Mouse (Mus musculus) neural tube, embryonic 14.5 days (tissue): ENCODE results near the gene Mvd. TPM values are rescaled to one million over a fixed set of nuclear protein-coding genes. Genes with fewer than 3 reads are reported as not detected.

Experiments used
- ATAC-seq: fragments of 200-750 bp; cut with Nextera tagmentation; 2 replicates; pipeline ENCODE4 v1.8.0; 2017; ENCODE audit warnings: low read depth, mild to moderate bottlenecking, moderate TSS enrichment, moderate library complexity
- H3K27ac ChIP-seq: fragments of 300-500 bp; sonication (generic); 2 replicates; pipeline ENCODE4 v1.5.1; 2014; ENCODE audit warnings: low read depth, mild to moderate bottlenecking, control low read depth, low read length, moderate library complexity, mixed read lengths
- H3K27me3 ChIP-seq: fragments of 300-500 bp; sonication (generic); 2 replicates; pipeline ENCODE4 v1.6.1; 2014; ENCODE audit warnings: low read length; ENCODE audit not compliant: control insufficient read depth, insufficient read depth
- H3K36me3 ChIP-seq: fragments of 300-500 bp; sonication (generic); 2 replicates; pipeline ENCODE4 v1.6.1; 2014; ENCODE audit warnings: low read length, mixed read lengths; ENCODE audit not compliant: control insufficient read depth, insufficient read depth
- H3K4me1 ChIP-seq: fragments of 300-500 bp; sonication (generic); 2 replicates; pipeline ENCODE4 v1.6.1; 2014; ENCODE audit warnings: low read length; ENCODE audit not compliant: control insufficient read depth, insufficient read depth
- H3K4me2 ChIP-seq: fragments of 300-500 bp; sonication (generic); 2 replicates; pipeline ENCODE4 v1.6.1; 2014; ENCODE audit warnings: mild to moderate bottlenecking, low read depth, low read length, control low read depth
- H3K4me3 ChIP-seq: fragments of 300-500 bp; sonication (generic); 2 replicates; pipeline ENCODE4 v1.5.1; 2014; ENCODE audit warnings: low read depth, low read length, control low read depth, mixed read lengths
- H3K9ac ChIP-seq: fragments of 300-500 bp; sonication (generic); replicated peaks from 2 replicates; pipeline ENCODE4 v1.6.1; 2014; ENCODE audit warnings: low read depth, mild to moderate bottlenecking, control low read depth, low read length, mixed read lengths
- H3K9me3 ChIP-seq: fragments of 300-500 bp; sonication (generic); 2 replicates; pipeline ENCODE4 v1.6.1; 2016; ENCODE audit warnings: low read length; ENCODE audit not compliant: control insufficient read depth
- WGBS: fragments of 180-500 bp; shearing (Covaris S2); extraction: QIAGEN DNeasy Blood & Tissue Kit; methylation state at CpG from one replicate; pipeline ENCODE4 v1.1.7; 2014; 5-methylcytosine and 5-hydroxymethylcytosine counted together
- polyA plus RNA-seq: library from polyadenylated mRNA; unstranded; fragments of >200 nt; fragmentation: Nextera tagmentation; extraction: Ambion mirVana; gene quantifications from 2 replicates; pipeline ENCODE4 v1.2.1, GENCODE M21; 2014

The Mvd gene
- polyA plus RNA-seq, 1 experiment from 2014 or later = 61.7 TPM

GRCm38 (mm10) chr8:122444058-122444748 is 981 bp upstream of the Mvd start:
- Histone ChIP-seq H3K9me3 (no peaks in the 10 kb centered on the region), H3K4me3 (peak overlapping the region; percentile 68), H3K27me3 (no peaks in the 10 kb centered on the region), H3K4me2 (peak overlapping the region; percentile 54), H3K9ac (peak overlapping the region; percentile 86), H3K36me3 (peaks cover 4% of the 10 kb centered on the region; the same call in 1 of the 2 replicates), H3K27ac (peak overlapping the region; percentile 97), H3K4me1 (peaks cover 22% of the 10 kb centered on the region)
- peak; percentile 39; the same call in 1 of the 2 replicates for ATAC-seq
- 11% methylated on average over 19 of the region's 19 CpGs for WGBS

GRCm38 (mm10) chr8:122442781-122443180 is 441 bp downstream of the Mvd start:
- H3K36me3 ChIP-seq = peaks cover 4% of the 10 kb centered on the region; the same call in 1 of the 2 replicates
- H3K9ac ChIP-seq = peak overlapping the region; percentile 86
- H3K4me1 ChIP-seq = peaks cover 22% of the 10 kb centered on the region
- H3K4me2 ChIP-seq = peak overlapping the region; percentile 87
- H3K9me3 ChIP-seq = no peaks in the 10 kb centered on the region
- H3K27ac ChIP-seq = peak overlapping the region; percentile 85
- ATAC-seq = peak; percentile 31
- H3K27me3 ChIP-seq = no peaks in the 10 kb centered on the region
- H3K4me3 ChIP-seq = peak overlapping the region; percentile 68
- WGBS = 0% methylated on average over 11 of the region's 12 CpGs

- Histone ChIP-seq H3K4me3 (peak overlapping the region; percentile 68), H3K27me3 (no peaks in the 10 kb centered on the region), H3K9ac (peak overlapping the region; percentile 86), H3K4me1 (peaks cover 22% of the 10 kb centered on the region), H3K36me3 (peaks cover 4% of the 10 kb centered on the region; the same call in 1 of the 2 replicates), H3K4me2 (peak overlapping the region; percentile 87), H3K27ac (peak overlapping the region; percentile 85; the same call in 1 of the 2 replicates), H3K9me3 (no peaks in the 10 kb centered on the region)
- WGBS = 7% methylated on average over 7 of the region's 7 CpGs
- no peak for ATAC-seq
Measured at GRCm38 (mm10) chr8:122442356-122442755, 866 bp downstream of the Mvd start.

GRCm38 (mm10) chr8:122441326-122441725 is 1.9 kb downstream of the Mvd start:
- no peaks in the 10 kb centered on the region for H3K9me3 ChIP-seq
- ATAC-seq = no peak
- H3K4me1 ChIP-seq = peaks cover 22% of the 10 kb centered on the region
- H3K27ac ChIP-seq = no peak overlapping the region
- no peak overlapping the region for H3K4me2 ChIP-seq
- H3K9ac ChIP-seq = no peak overlapping the region
- 92% methylated on average over 1 of the region's 1 CpGs for WGBS
- no peak overlapping the region for H3K4me3 ChIP-seq
- no peaks in the 10 kb centered on the region for H3K27me3 ChIP-seq
- peaks cover 5% of the 10 kb centered on the region; the same call in 1 of the 2 replicates for H3K36me3 ChIP-seq

GRCm38 (mm10) chr8:122439336-122439735 is 3.9 kb downstream of the Mvd start:
- WGBS = 94% methylated on average over 16 of the region's 16 CpGs
- Histone ChIP-seq H3K27me3 (no peaks in the 10 kb centered on the region), H3K4me1 (peaks cover 9% of the 10 kb centered on the region; the same call in 1 of the 2 replicates), H3K4me2 (no peak overlapping the region), H3K36me3 (peaks cover 15% of the 10 kb centered on the region), H3K4me3 (no peak overlapping the region), H3K9me3 (no peaks in the 10 kb centered on the region), H3K27ac (no peak overlapping the region), H3K9ac (no peak overlapping the region)
- ATAC-seq = no peak

GRCm38 (mm10) chr8:122437708-122438331 is 5.4 kb downstream of the Mvd start:
- peaks cover 9% of the 10 kb centered on the region; the same call in 1 of the 2 replicates for H3K4me1 ChIP-seq
- no peak overlapping the region for H3K9ac ChIP-seq
- ATAC-seq = no peak
- H3K4me3 ChIP-seq = no peak overlapping the region
- WGBS = 91% methylated on average over 13 of the region's 13 CpGs
- H3K36me3 ChIP-seq = peaks cover 26% of the 10 kb centered on the region
- H3K4me2 ChIP-seq = no peak overlapping the region
- H3K9me3 ChIP-seq = no peaks in the 10 kb centered on the region
- no peak overlapping the region for H3K27ac ChIP-seq
- no peaks in the 10 kb centered on the region for H3K27me3 ChIP-seq

GRCm38 (mm10) chr8:122436586-122437125 is 6.6 kb downstream of the Mvd start:
- WGBS = 93% methylated on average over 20 of the region's 20 CpGs
- no peaks in the 10 kb centered on the region for H3K9me3 ChIP-seq
- no peak overlapping the region for H3K9ac ChIP-seq
- no peak overlapping the region for H3K4me2 ChIP-seq
- ATAC-seq = no peak
- H3K27me3 ChIP-seq = no peaks in the 10 kb centered on the region
- H3K4me3 ChIP-seq = no peak overlapping the region
- no peak overlapping the region for H3K27ac ChIP-seq
- peaks cover 26% of the 10 kb centered on the region for H3K36me3 ChIP-seq
- H3K4me1 ChIP-seq = no peaks in the 10 kb centered on the region

GRCm38 (mm10) chr8:122436146-122436545 is 7.1 kb downstream of the Mvd start:
- 95% methylated on average over 9 of the region's 9 CpGs for WGBS
- ATAC-seq = no peak

GRCm38 (mm10) chr8:122435375-122435774 is 7.8 kb downstream of the Mvd start:
- ATAC-seq = no peak

More at GRCm38 (mm10) chr8:122436146-122436545, 7.1 kb downstream of the Mvd start:
- Histone ChIP-seq H3K4me2 (no peak overlapping the region), H3K4me3 (no peak overlapping the region), H3K27ac (no peak overlapping the region), H3K36me3 (peaks cover 26% of the 10 kb centered on the region), H3K4me1 (no peaks in the 10 kb centered on the region), H3K27me3 (no peaks in the 10 kb centered on the region), H3K9me3 (no peaks in the 10 kb centered on the region), H3K9ac (no peak overlapping the region)

More at GRCm38 (mm10) chr8:122435375-122435774, 7.8 kb downstream of the Mvd start:
- 93% methylated on average over 6 of the region's 6 CpGs for WGBS
- H3K4me1 ChIP-seq = no peaks in the 10 kb centered on the region
- H3K4me2 ChIP-seq = no peak overlapping the region
- peaks cover 26% of the 10 kb centered on the region for H3K36me3 ChIP-seq
- no peaks in the 10 kb centered on the region for H3K9me3 ChIP-seq
- no peak overlapping the region for H3K27ac ChIP-seq
- H3K4me3 ChIP-seq = no peak overlapping the region
- no peaks in the 10 kb centered on the region for H3K27me3 ChIP-seq
- H3K9ac ChIP-seq = no peak overlapping the region
